9 mouse cellular contexts compared by ENCODE assay signal in the genomic region with DNA sequence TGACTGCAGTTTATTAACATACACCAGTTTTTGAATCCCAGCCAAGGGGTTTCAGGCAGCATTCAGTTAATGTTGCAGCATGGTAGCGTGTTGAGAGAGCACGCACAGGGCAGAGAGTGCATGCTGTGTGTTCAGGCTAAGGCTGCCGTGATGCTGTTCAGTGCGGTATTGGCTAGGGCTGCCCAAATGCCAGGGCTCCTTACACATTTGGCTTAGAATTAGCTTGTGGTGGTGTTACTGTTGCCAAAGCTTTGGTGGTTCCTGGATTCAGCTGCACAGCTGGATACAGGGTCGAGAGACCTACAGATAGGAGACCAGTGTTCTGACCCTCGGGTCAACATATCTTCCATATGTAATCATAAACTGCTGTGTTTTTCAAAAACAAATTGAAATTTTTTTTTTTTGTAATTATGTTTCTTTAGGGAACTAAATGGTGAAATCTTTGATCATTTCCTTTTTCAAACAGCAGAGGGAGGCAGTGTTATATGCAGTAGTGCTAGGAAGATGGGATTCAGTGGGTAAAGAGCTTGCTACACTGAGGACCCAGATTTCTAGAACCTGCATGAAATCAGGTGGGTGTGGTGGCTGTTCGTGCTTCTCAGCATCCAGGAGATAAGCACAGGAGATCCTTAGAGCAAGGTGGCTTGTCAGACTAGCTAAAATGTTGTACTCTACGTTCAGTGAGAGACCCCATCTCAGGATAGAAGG. TPM values are rescaled to one million over a fixed set of nuclear protein-coding genes. Genes with fewer than 3 reads are reported as not detected.
DNase-seq lines count a peak whose midpoint lies in the region; ATAC-seq and TF ChIP-seq lines count a peak whose summit lies in the region.
"Had no signal": no experiment of that assay in that cellular context is flagged by ENCODE, and none has a peak within 500 bp of the region (broad histone marks: within the 10 kb centered on the region; RNA-seq: fewer than 3 reads in every experiment).

No protein-coding gene starts in this region.

- H3K79me2 ChIP-seq in MEL (ENCODE audit: control insufficient read depth, insufficient read depth, low read length, poor library complexity) = no peaks in the 10 kb centered on the region

- TF ChIP-seq RAD21 in MEL (IDR thresholded peaks at IDR 0.05; ENCODE audit: low read depth, low read length) = peak; percentile 44

- no peak overlapping the region for H3K4me2 ChIP-seq in kidney, embryonic 15.5 days

- 0 out of 2 replicates have a peak, but pooled peaks have one; percentile 58 for ATAC-seq in kidney, embryonic 15.5 days (replicated peaks; ENCODE audit: low FRiP score)
- ATAC-seq: intestine, embryonic 16.5 days had no signal

- no peaks in the 10 kb centered on the region for H3K9me3 ChIP-seq in kidney, embryonic 15.5 days (replicated peaks)
- H3K9me3 ChIP-seq in MEL (replicated peaks; ENCODE audit: insufficient read depth, low read length) = no peaks in the 10 kb centered on the region

- H3K27ac ChIP-seq in kidney, embryonic 15.5 days = no peak overlapping the region
- no peak overlapping the region for H3K27ac ChIP-seq in MEL (ENCODE audit: control insufficient read depth, low read depth, low read length)

- no peak overlapping the region for H3K4me3 ChIP-seq in kidney, embryonic 15.5 days (replicated peaks)
- no peak overlapping the region for H3K4me3 ChIP-seq in MEL (ENCODE audit: control insufficient read depth in 1 of 2, insufficient read depth in 1 of 2, low read depth in 2 of 2, low read length in 2 of 2)

- no peak for TF ChIP-seq EP300 in MEL (IDR thresholded peaks at IDR 0.05; ENCODE audit: low read depth in 1 of 2, low read length in 2 of 2)

- 89% methylated on average over 8 of the region's 8 CpGs for WGBS in kidney, embryonic 15.5 days

- TF ChIP-seq POLR2A in MEL (IDR thresholded peaks at IDR 0.05; ENCODE audit: control insufficient read depth in 1 of 2, insufficient read depth in 1 of 2, low read depth in 1 of 2, low read length in 2 of 2, poor library complexity in 1 of 2) = no peak

- 0 out of 2 replicates have a peak, but pooled peaks cover 3% of the 10 kb centered on the region for H3K4me1 ChIP-seq in kidney, embryonic 15.5 days
- peaks cover 9 to 13% of the 10 kb centered on the region in 2 experiments for H3K4me1 ChIP-seq in MEL (ENCODE audit: control insufficient read depth in 1 of 2, insufficient read depth in 2 of 2, low read length in 2 of 2)

- no peak for DNase-seq in kidney, postnatal 10 days
- peak; percentile 34 for DNase-seq in MEL (ENCODE audit: low read depth, low spot score)
- peak; percentile 51 for DNase-seq in brain, embryonic 18.5 days (ENCODE audit: low read depth, low spot score)
- peak; percentile 10 to 13 for DNase-seq in left cerebral cortex, postnatal 36 days (ENCODE audit: low spot score in 2 of 2)
- DNase-seq in urinary bladder, postnatal 10 days (ENCODE audit: low spot score) = no peak
- DNase-seq in gastrocnemius, postnatal 25 days = no peak
- DNase-seq in adrenal gland, postnatal 4 days (ENCODE audit: low spot score in 2 of 2) = no peak

- H3K36me3 ChIP-seq in kidney, embryonic 15.5 days = peaks cover 66% of the 10 kb centered on the region
- peaks cover 18 to 43% of the 10 kb centered on the region in 2 experiments for H3K36me3 ChIP-seq in MEL (ENCODE audit: control insufficient read depth in 1 of 2, insufficient read depth in 2 of 2, low read length in 2 of 2)

- TF ChIP-seq CTCF in MEL (IDR thresholded peaks at IDR 0.05 in 2 of 3, conservative IDR thresholded peaks at IDR 0.05 in 1 of 3; ENCODE audit: control insufficient read depth in 1 of 3, insufficient read depth in 1 of 3, low read depth in 2 of 3, low read length in 3 of 3, poor library complexity in 1 of 3, severe bottlenecking in 1 of 3) = peak in 2 of 3 experiments; percentile 28 to 48; a peak in 3 of 6 replicates

- no peaks in the 10 kb centered on the region for H3K27me3 ChIP-seq in kidney, embryonic 15.5 days
- H3K27me3 ChIP-seq in MEL (ENCODE audit: control insufficient read depth in 1 of 2, insufficient read depth in 2 of 2, low read length in 2 of 2) = no peaks in the 10 kb centered on the region

- H3K9ac ChIP-seq in kidney, embryonic 15.5 days = no peak overlapping the region
- no peak overlapping the region for H3K9ac ChIP-seq in MEL (ENCODE audit: control insufficient read depth, low read depth, low read length, poor library complexity, severe bottlenecking)

- intact Hi-C loops in left cerebral cortex, postnatal 36 days (cut with DNase I) = loop anchor here (1.0 to 10.0 kb wide), 5 partner anchors 122 to 596 kb away; no protein-coding TSS in a partner anchor

TF ChIP-seq in MEL, 35 proteins besides CTCF, POLR2A, EP300 and RAD21:
- TF ChIP-seq SMC3 (IDR thresholded peaks at IDR 0.05; ENCODE audit: low read depth, low read length) (peak; percentile 49), MYB (IDR thresholded peaks at IDR 0.05; ENCODE audit: low read depth, low read length) (no peak)
TF ChIP-seq in MEL: peak in this region for 1.

RNA-seq across cellular contexts. Expression of a gene that starts 29.8 kb away (rescaled TPM):
- 122 and 131 TPM in 2 replicates for polyA plus RNA-seq in kidney, embryonic 15.5 days (2015; fragmentation: Nextera tagmentation; extraction: Ambion mirVana)
- total RNA-seq in MEL (2012; rRNA removed) = 175 and 182 TPM in 2 replicates
- 100 to 1,000 TPM; 135 to 616 TPM for polyA plus RNA-seq in MEL (2012; ENCODE audit: insufficient read depth in 1 of 2, insufficient read length in 2 of 2, low read depth in 1 of 2, low replicate concordance in 2 of 2, missing spikeins in 1 of 2)
- total RNA-seq in left cerebral cortex, postnatal 36 days (2021) = 10 to 100 TPM; 83.0 to 91.4 TPM
- total RNA-seq in gastrocnemius, postnatal 25 days (2021) = 10 to 100 TPM; 75.7 to 81.7 TPM
- total RNA-seq in adrenal gland, postnatal 4 days (2021) = 10 to 100 TPM; 91.3 to 95.7 TPM

RNA-seq across cellular contexts. Expression of a gene that starts 44.7 kb away (rescaled TPM):
- 2.4 and 2.9 TPM in 2 replicates for polyA plus RNA-seq in kidney, embryonic 15.5 days (2015; fragmentation: Nextera tagmentation; extraction: Ambion mirVana)
- not detected in 2 replicates for total RNA-seq in MEL (2012; rRNA removed)
- not detected for polyA plus RNA-seq in MEL (2012; ENCODE audit: insufficient read depth in 1 of 2, insufficient read length in 2 of 2, low read depth in 1 of 2, low replicate concordance in 2 of 2, missing spikeins in 1 of 2)
- total RNA-seq in left cerebral cortex, postnatal 36 days (2021) = 1 to 10 TPM in 1 of 2 experiments, under 1 TPM in 1; 0.88 to 1.2 TPM
- 1 to 10 TPM in 1 of 2 experiments, under 1 TPM in 1; 0.62 to 1.5 TPM for total RNA-seq in gastrocnemius, postnatal 25 days (2021)
- total RNA-seq in adrenal gland, postnatal 4 days (2021) = under 1 TPM; 0.34 to 0.56 TPM

Comparison
In these comparisons a context has a peak if more than half of its experiments do, and no peak if none do; other contexts are left out.
1. DNase-seq: peak in MEL (single experiment), brain, embryonic 18.5 days (single experiment) and left cerebral cortex, postnatal 36 days (2 of 2); none in kidney, postnatal 10 days (single experiment), urinary bladder, postnatal 10 days (single experiment), gastrocnemius, postnatal 25 days (single experiment) and adrenal gland, postnatal 4 days (0 of 2).